Mouse (Mus musculus) cerebral cortex, adult 2 months (tissue): ENCODE measurements around the gene Rhno1.

Experiments used
- WGBS: fragments of 180-500 bp; shearing (Covaris S2); methylation state at CpG from one replicate; pipeline ENCODE4 v1.1.7; 2018; 5-methylcytosine and 5-hydroxymethylcytosine counted together

The Rhno1 gene

GRCm38 (mm10) chr6:128362381-128363006 lies at the start of gene Rhno1, which contains the start of gene Foxm1:
Gene Rhno1, minus strand, starts transcription at chr6:128362911.
Gene Foxm1, plus strand, starts transcription at chr6:128362967.
- under 1% methylated on average over 76 of the region's 76 CpGs for WGBS

- WGBS: 17% methylated on average over 3 of the region's 3 CpGs
These were observed 48.4 kb upstream of the Rhno1 start for GRCm38 (mm10) chr6:128411115-128411514.

GRCm38 (mm10) chr6:128410305-128410704 lies 47.6 kb upstream of the Rhno1 start:
- 72% methylated on average over 13 of the region's 13 CpGs for WGBS

- WGBS: 90% methylated on average over 7 of the region's 7 CpGs
These were observed 45.9 kb upstream of the Rhno1 start for GRCm38 (mm10) chr6:128408544-128409125.

- WGBS: 43% methylated on average over 5 of the region's 5 CpGs
These were observed 42.0 kb upstream of the Rhno1 start for GRCm38 (mm10) chr6:128404708-128405107.

- 30% methylated on average over 20 of the region's 21 CpGs for WGBS
These were observed 36.9 kb upstream of the Rhno1 start for GRCm38 (mm10) chr6:128399421-128400185.

GRCm38 (mm10) chr6:128398996-128399395 lies 36.3 kb upstream of the Rhno1 start, which contains the start of gene Nrip2:
Gene Nrip2, plus strand, starts transcription at chr6:128399296.
- 73% methylated on average over 3 of the region's 3 CpGs for WGBS

GRCm38 (mm10) chr6:128397574-128398261 lies 35.0 kb upstream of the Rhno1 start:
- WGBS: 65% methylated on average over 7 of the region's 7 CpGs

- WGBS: 63% methylated on average over 1 of the region's 1 CpGs
These were observed 28.0 kb upstream of the Rhno1 start for GRCm38 (mm10) chr6:128390683-128391082.

GRCm38 (mm10) chr6:128389185-128389584 lies 26.5 kb upstream of the Rhno1 start:
- WGBS: 89% methylated on average over 1 of the region's 1 CpGs

GRCm38 (mm10) chr6:128385026-128385425 lies 22.3 kb upstream of the Rhno1 start:
- 58% methylated on average over 1 of the region's 1 CpGs for WGBS

- WGBS: 85% methylated on average over 7 of the region's 7 CpGs
These were observed 21.0 kb upstream of the Rhno1 start for GRCm38 (mm10) chr6:128383752-128384151.

- 85% methylated on average over 3 of the region's 3 CpGs for WGBS
These were observed 18.5 kb upstream of the Rhno1 start for GRCm38 (mm10) chr6:128381254-128381653.

GRCm38 (mm10) chr6:128380594-128381167 lies 18.0 kb upstream of the Rhno1 start:
- WGBS: 63% methylated on average over 1 of the region's 1 CpGs

GRCm38 (mm10) chr6:128379636-128380035 lies 16.9 kb upstream of the Rhno1 start:
- WGBS: 83% methylated on average over 16 of the region's 16 CpGs

- WGBS: 88% methylated on average over 17 of the region's 17 CpGs
These were observed 13.8 kb upstream of the Rhno1 start for GRCm38 (mm10) chr6:128376371-128377085.

- 22% methylated on average over 6 of the region's 6 CpGs for WGBS
These were observed 12.5 kb upstream of the Rhno1 start, which contains the start of the genes Tex52 and Gm44596 for GRCm38 (mm10) chr6:128375192-128375591. Gene Tex52, plus strand, starts transcription at chr6:128375456. Gene Gm44596, plus strand, starts transcription at chr6:128375503.

GRCm38 (mm10) chr6:128370040-128370439 lies 7.3 kb upstream of the Rhno1 start:
- WGBS: 91% methylated on average over 5 of the region's 5 CpGs

- 94% methylated on average over 5 of the region's 5 CpGs for WGBS
These were observed 3.8 kb upstream of the Rhno1 start for GRCm38 (mm10) chr6:128366466-128366865.

GRCm38 (mm10) chr6:128364721-128365120 lies 2.0 kb upstream of the Rhno1 start:
- WGBS: 73% methylated on average over 6 of the region's 6 CpGs
